Mouse (Mus musculus): ENCODE measurements around the gene Ric8a.

GRCm38 (mm10) chr7:140820173-140820572 lies 36.6 kb upstream of the Ric8a start:
- TF ChIP-seq CTCF (IDR thresholded peaks at IDR 0.05; ENCODE audit: low read depth), result no peak
- no peak for TF ChIP-seq EP300 (IDR thresholded peaks at IDR 0.05; ENCODE audit: low read depth)
